Mouse (Mus musculus) neural tube, embryonic 14.5 days (tissue): ENCODE measurements around the gene Tpm3. TPM values are rescaled to one million over a fixed set of nuclear protein-coding genes. Genes with fewer than 3 reads are reported as not detected.
"Not testable (repeated sequence)": the region's sequence is repeated elsewhere in the genome, so short reads cannot be mapped to it uniquely, and the experiment has no call there.

Source experiments
- ATAC-seq: fragments of 200-750 bp; cut with Nextera tagmentation; 2 replicates; pipeline ENCODE4 v1.8.0; 2017; ENCODE audit warnings: low read depth, mild to moderate bottlenecking, moderate TSS enrichment, moderate library complexity
- H3K27ac ChIP-seq: fragments of 300-500 bp; sonication (generic); 2 replicates; pipeline ENCODE4 v1.5.1; 2014; ENCODE audit warnings: low read depth, mild to moderate bottlenecking, control low read depth, low read length, moderate library complexity, mixed read lengths
- H3K27me3 ChIP-seq: fragments of 300-500 bp; sonication (generic); 2 replicates; pipeline ENCODE4 v1.6.1; 2014; ENCODE audit warnings: low read length; ENCODE audit not compliant: control insufficient read depth, insufficient read depth
- H3K36me3 ChIP-seq: fragments of 300-500 bp; sonication (generic); 2 replicates; pipeline ENCODE4 v1.6.1; 2014; ENCODE audit warnings: low read length, mixed read lengths; ENCODE audit not compliant: control insufficient read depth, insufficient read depth
- H3K4me1 ChIP-seq: fragments of 300-500 bp; sonication (generic); 2 replicates; pipeline ENCODE4 v1.6.1; 2014; ENCODE audit warnings: low read length; ENCODE audit not compliant: control insufficient read depth, insufficient read depth
- H3K4me2 ChIP-seq: fragments of 300-500 bp; sonication (generic); 2 replicates; pipeline ENCODE4 v1.6.1; 2014; ENCODE audit warnings: mild to moderate bottlenecking, low read depth, low read length, control low read depth
- H3K4me3 ChIP-seq: fragments of 300-500 bp; sonication (generic); 2 replicates; pipeline ENCODE4 v1.5.1; 2014; ENCODE audit warnings: low read depth, low read length, control low read depth, mixed read lengths
- H3K9ac ChIP-seq: fragments of 300-500 bp; sonication (generic); replicated peaks from 2 replicates; pipeline ENCODE4 v1.6.1; 2014; ENCODE audit warnings: low read depth, mild to moderate bottlenecking, control low read depth, low read length, mixed read lengths
- H3K9me3 ChIP-seq: fragments of 300-500 bp; sonication (generic); 2 replicates; pipeline ENCODE4 v1.6.1; 2016; ENCODE audit warnings: low read length; ENCODE audit not compliant: control insufficient read depth
- WGBS: fragments of 180-500 bp; shearing (Covaris S2); extraction: QIAGEN DNeasy Blood & Tissue Kit; methylation state at CpG from one replicate; pipeline ENCODE4 v1.1.7; 2014; 5-methylcytosine and 5-hydroxymethylcytosine counted together
- polyA plus RNA-seq: library from polyadenylated mRNA; unstranded; fragments of >200 nt; fragmentation: Nextera tagmentation; extraction: Ambion mirVana; gene quantifications from 2 replicates; pipeline ENCODE4 v1.2.1, GENCODE M21; 2014

Gene Tpm3
- polyA plus RNA-seq, 1 experiment from 2014 or later = 281 TPM

DNA sequence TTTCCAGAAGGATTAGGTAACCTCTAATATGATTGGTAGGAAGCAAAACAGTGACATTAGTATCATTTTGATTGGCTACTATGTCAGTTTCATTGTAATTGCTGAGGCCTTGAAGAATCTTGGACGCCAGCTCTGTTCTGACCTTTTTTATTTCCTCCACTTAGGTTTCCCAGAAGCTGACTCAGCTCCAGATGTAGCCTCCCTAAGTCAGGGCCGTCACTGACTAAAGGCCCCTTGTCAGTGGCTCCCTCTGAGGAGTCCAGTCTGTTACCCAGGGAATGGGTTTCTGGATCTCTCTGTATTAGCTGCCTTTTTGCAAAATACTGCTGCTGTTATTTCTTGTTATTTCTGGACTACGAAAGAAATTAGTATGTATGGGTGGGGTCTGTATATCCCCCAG, 43.1 kb downstream of the Tpm3 start:
- no peak overlapping the region for H3K4me3 ChIP-seq
- no peaks in the 10 kb centered on the region for H3K27me3 ChIP-seq
- H3K27ac ChIP-seq = no peak overlapping the region
- H3K36me3 ChIP-seq = no peaks in the 10 kb centered on the region
- no peaks in the 10 kb centered on the region for H3K9me3 ChIP-seq
- no peak overlapping the region for H3K9ac ChIP-seq
- no peak for ATAC-seq
- 76% methylated on average over 3 of the region's 3 CpGs for WGBS
- H3K4me1 ChIP-seq = no peaks in the 10 kb centered on the region
- no peak overlapping the region for H3K4me2 ChIP-seq

DNA sequence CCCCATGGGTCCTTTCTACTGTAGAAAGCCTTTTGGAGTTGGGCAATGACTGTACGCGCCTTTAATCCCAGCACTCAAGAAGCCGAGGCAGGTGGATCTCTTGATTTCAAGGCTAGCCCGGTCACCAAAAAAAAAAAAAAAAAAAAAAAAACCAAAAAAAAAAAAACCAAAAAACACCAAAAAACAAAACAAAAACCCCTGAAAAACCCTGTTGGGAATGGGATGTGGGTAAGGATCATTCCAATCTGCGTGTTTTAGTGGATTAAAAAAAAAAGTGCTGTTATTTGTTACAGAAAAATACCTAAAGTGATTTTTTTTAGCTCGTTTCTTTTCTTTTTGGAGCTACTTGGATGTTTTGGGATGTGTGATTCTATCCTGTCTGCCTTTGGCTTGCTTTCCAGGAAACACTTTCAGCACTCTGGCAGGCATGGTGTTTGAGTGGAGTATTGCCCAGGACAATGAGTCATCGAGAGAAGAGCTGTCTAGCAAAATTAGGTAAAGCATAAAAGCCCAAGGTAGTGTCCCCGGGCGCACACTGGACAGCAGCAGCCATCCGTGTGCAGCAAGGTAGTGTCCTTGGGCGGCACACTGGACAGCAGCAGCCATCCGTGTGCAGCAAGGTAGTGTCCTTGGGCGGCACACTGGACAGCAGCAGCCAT, 45.8 kb downstream of the Tpm3 start:
- ATAC-seq = no peak
- Histone ChIP-seq H3K27ac (no peak overlapping the region), H3K9ac (no peak overlapping the region), H3K4me3 (no peak overlapping the region), H3K36me3 (no peaks in the 10 kb centered on the region), H3K27me3 (no peaks in the 10 kb centered on the region), H3K4me2 (no peak overlapping the region), H3K9me3 (no peaks in the 10 kb centered on the region), H3K4me1 (no peaks in the 10 kb centered on the region)
- WGBS = 93% methylated on average over 13 of the region's 13 CpGs

DNA sequence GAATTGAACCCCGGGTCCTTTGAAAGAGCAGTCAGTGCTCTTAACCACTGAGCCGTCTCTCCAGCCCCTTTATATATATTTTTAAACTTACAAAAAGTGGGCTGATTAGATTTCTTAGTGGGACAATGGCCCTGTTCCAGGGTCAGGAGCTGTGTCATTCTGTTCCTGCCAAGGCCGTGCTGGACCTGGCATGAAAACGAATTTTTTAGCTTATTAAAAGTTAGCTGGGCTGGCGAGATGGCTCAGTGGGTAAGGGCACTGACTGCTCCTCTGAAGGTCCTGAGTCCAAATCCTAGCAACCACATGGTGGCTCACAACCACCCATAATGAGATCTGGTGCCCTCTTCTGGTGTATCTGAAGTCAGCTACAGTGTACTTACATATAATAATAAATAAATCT, 49.6 kb downstream of the Tpm3 start:
- not testable (repeated sequence) for H3K9ac ChIP-seq, H3K4me2 ChIP-seq, H3K27ac ChIP-seq, H3K27me3 ChIP-seq, H3K9me3 ChIP-seq, H3K36me3 ChIP-seq, H3K4me3 ChIP-seq, H3K4me1 ChIP-seq, ATAC-seq
- 85% methylated on average over 5 of the region's 5 CpGs for WGBS

DNA sequence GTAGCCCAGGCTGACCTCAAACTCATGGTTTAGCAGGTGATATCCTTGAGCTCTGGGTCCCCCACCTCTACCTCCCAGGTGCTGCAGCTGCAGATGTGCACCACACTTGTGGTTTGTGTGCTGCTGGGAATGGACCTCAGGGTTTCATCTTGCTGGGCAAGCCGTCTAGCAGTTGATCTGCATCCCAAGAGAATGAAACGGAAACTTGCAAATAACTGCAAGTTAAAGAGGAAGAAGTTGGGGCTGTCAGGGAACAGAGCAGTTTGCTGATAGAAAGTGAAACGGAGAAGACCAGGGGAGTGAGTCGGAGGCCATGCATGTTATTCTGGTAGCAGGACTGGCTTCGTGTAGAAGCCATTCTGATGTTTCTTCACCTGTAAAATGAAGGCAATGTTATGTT, 53.3 kb downstream of the Tpm3 start:
- Histone ChIP-seq H3K36me3 (no peaks in the 10 kb centered on the region), H3K4me2 (no peak overlapping the region), H3K9ac (no peak overlapping the region), H3K4me1 (no peaks in the 10 kb centered on the region), H3K4me3 (no peak overlapping the region), H3K27me3 (no peaks in the 10 kb centered on the region), H3K27ac (no peak overlapping the region), H3K9me3 (no peaks in the 10 kb centered on the region)
- ATAC-seq = no peak
- WGBS = 88% methylated on average over 5 of the region's 5 CpGs

DNA sequence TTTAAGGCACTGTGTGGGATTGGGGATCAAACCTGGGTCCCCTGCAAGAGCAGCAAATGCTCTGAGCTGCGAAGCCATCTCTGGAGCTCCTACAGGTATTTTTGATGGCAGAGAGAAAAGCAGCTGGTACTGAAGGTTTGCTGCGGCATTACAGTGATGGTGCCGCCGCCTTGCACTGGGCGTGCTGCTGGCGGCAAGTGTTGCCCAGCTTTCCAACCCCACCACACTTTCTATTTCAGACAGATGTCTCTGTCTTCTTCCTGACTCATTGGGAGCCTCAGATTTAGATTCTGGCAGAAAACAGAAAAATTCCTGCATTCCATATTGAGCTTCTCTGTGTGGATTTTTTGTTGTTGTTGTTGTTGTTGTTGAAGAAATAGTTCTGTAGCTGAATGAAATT, 55.4 kb downstream of the Tpm3 start:
- no peak for ATAC-seq
- whole genome bisulfite sequencing = 94% methylated on average over 6 of the region's 6 CpGs
- no peaks in the 10 kb centered on the region for H3K9me3 ChIP-seq

DNA sequence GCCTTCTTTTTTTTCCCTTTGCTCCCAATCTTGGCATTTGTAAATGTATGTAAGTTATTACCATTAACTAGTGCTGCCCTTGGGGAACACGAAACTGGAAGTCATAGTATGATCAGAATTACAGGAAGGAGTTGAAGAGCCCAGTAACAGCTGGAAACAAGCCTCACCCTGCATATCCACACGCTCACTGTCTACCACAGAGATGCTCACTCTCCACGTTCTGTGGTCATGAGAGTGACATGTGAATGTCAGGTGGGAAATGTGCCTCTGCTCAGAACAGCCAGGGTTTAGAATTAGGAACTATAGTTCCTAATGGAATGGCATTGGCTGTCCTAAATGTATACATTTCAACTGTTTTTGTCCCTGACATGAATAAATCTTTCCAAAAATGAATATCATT, 60.3 kb downstream of the Tpm3 start:
- WGBS = 78% methylated on average over 3 of the region's 3 CpGs
- Histone ChIP-seq H3K9me3 (no peaks in the 10 kb centered on the region), H3K27me3 (no peaks in the 10 kb centered on the region), H3K27ac (no peak overlapping the region), H3K36me3 (no peaks in the 10 kb centered on the region), H3K4me3 (no peak overlapping the region), H3K9ac (no peak overlapping the region), H3K4me2 (no peak overlapping the region), H3K4me1 (no peaks in the 10 kb centered on the region)
- ATAC-seq = no peak

More for the DNA sequence above, 55.4 kb downstream of the Tpm3 start:
- Histone ChIP-seq H3K4me2 (no peak overlapping the region), H3K4me3 (no peak overlapping the region), H3K4me1 (no peaks in the 10 kb centered on the region), H3K9ac (no peak overlapping the region), H3K36me3 (no peaks in the 10 kb centered on the region), H3K27ac (no peak overlapping the region), H3K27me3 (no peaks in the 10 kb centered on the region)

DNA sequence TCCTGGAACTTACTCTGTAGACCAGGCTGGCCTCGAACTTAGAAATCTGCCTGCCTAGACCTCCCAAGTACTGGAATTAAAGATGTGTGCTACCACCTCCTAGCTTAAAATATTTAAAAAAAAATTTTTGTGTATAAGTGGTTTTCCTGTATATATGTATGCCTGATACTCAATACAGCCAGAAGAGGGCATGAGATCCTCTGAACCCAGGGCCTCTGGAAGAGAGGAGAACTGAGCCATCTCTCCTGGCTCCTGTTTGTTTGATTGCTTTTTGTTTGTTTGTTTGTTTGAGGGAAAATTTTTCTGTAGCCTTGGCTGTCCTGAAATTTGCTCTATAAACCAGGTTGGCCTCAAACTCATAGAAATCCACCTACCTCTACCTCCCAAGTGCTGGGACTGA, 60.9 kb downstream of the Tpm3 start:
- H3K9me3 ChIP-seq = no peaks in the 10 kb centered on the region
- no peak overlapping the region for H3K4me3 ChIP-seq
- H3K27me3 ChIP-seq = no peaks in the 10 kb centered on the region
- H3K4me1 ChIP-seq = no peaks in the 10 kb centered on the region
- no peak for ATAC-seq
- WGBS = 86% methylated on average over 1 of the region's 1 CpGs
- no peak overlapping the region for H3K9ac ChIP-seq
- H3K27ac ChIP-seq = no peak overlapping the region
- no peaks in the 10 kb centered on the region for H3K36me3 ChIP-seq
- no peak overlapping the region for H3K4me2 ChIP-seq

DNA sequence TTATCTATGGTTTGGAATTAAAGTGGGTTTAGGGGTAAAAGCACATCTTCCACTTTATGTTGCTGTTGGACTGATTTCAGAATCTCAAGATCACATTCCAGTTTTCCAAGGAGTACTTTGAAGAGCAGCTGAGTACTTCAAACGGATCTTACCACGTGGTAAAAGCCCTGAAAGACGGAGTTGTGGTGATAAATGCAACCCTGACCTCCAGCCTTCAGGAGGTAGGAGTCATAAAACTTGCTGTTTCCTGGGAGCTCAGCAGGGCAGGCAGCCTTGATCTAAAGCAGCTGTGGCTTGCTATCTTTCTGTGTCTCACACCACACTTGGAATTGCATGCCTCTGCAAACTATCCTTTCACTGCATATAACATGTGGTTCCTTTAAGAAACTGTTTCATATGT, 62.0 kb downstream of the Tpm3 start:
- H3K9ac ChIP-seq = no peak overlapping the region
- no peaks in the 10 kb centered on the region for H3K36me3 ChIP-seq
- H3K4me3 ChIP-seq = no peak overlapping the region
- no peaks in the 10 kb centered on the region for H3K4me1 ChIP-seq
- H3K9me3 ChIP-seq = no peaks in the 10 kb centered on the region
- H3K4me2 ChIP-seq = no peak overlapping the region
- no peak overlapping the region for H3K27ac ChIP-seq
- no peak for ATAC-seq
- 31% methylated on average over 3 of the region's 3 CpGs for whole genome bisulfite sequencing
- no peaks in the 10 kb centered on the region for H3K27me3 ChIP-seq

DNA sequence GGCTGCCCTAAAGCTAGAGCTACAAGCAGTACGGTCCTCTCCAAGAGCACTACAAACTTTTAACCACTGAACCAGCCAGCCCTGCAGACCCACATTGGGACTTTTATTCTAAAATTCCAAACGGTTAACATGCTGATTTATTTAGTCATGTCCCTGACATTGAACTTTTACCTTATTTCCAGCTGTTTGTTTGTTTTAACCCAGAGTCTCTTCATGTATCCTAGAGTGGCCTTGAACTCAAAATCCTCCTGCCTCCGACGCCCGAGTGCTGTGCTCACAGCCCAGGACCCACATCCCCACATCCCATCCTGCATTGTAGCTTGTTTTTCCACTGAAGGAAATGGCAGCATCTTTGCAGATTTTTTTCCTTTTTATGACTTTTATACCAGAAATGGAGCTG, 62.5 kb downstream of the Tpm3 start:
- WGBS = 84% methylated on average over 5 of the region's 5 CpGs
- no peak for ATAC-seq
- Histone ChIP-seq H3K9me3 (no peaks in the 10 kb centered on the region), H3K4me3 (no peak overlapping the region), H3K27ac (no peak overlapping the region), H3K4me2 (no peak overlapping the region), H3K36me3 (no peaks in the 10 kb centered on the region), H3K27me3 (no peaks in the 10 kb centered on the region), H3K4me1 (no peaks in the 10 kb centered on the region), H3K9ac (no peak overlapping the region)
